ENCODE assay signal across 25 mouse cellular contexts in genomic region chr12:78897861-78898260, GRCm38 (mm10). TPM values are rescaled to one million over a fixed set of nuclear protein-coding genes. Genes with fewer than 3 reads are reported as not detected.
"Had no signal": no experiment of that assay in that cellular context is flagged by ENCODE, and none has a peak within 500 bp of the region (broad histone marks: within the 10 kb centered on the region; RNA-seq: fewer than 3 reads in every experiment).

No protein-coding gene starts in this region.

- DNase-seq: forebrain, postnatal 0 days; gastrocnemius, postnatal 14 days; gastrocnemius, postnatal 36 days; heart, postnatal 10 days; heart, postnatal 4 days; kidney, adult 11 months; kidney, adult 2 months; kidney, adult 9 months; kidney, postnatal 14 days; kidney, postnatal 36 days; layer of hippocampus, adult 9-11 months; layer of hippocampus, postnatal 36 days; left cerebral cortex, postnatal 4 days had no signal

- H3K4me3 ChIP-seq: hindbrain, embryonic 10.5 days; hindbrain, embryonic 12.5 days; kidney, embryonic 15.5 days; limb, embryonic 13.5 days; limb, embryonic 15.5 days; liver, embryonic 12.5 days had no signal

- H3K36me3 ChIP-seq: hindbrain, embryonic 10.5 days; hindbrain, embryonic 12.5 days; kidney, embryonic 15.5 days; limb, embryonic 13.5 days; limb, embryonic 15.5 days had no signal

- H3K4me2 ChIP-seq: heart, embryonic 11.5 days; hindbrain, embryonic 12.5 days; hindbrain, embryonic 14.5 days; kidney, embryonic 15.5 days; limb, embryonic 13.5 days; limb, embryonic 15.5 days; liver, embryonic 12.5 days had no signal

- ATAC-seq: forebrain, postnatal 0 days; hindbrain, embryonic 16.5 days; intestine, embryonic 16.5 days; liver, embryonic 12.5 days had no signal

- H3K27ac ChIP-seq: hindbrain, embryonic 10.5 days; hindbrain, embryonic 12.5 days; hindbrain, embryonic 14.5 days; kidney, embryonic 15.5 days; kidney, postnatal 0 days; limb, embryonic 13.5 days; limb, embryonic 15.5 days; liver, embryonic 12.5 days had no signal

- H3K27me3 ChIP-seq: hindbrain, embryonic 12.5 days; kidney, embryonic 15.5 days; limb, embryonic 13.5 days; limb, embryonic 15.5 days; liver, embryonic 12.5 days had no signal

- H3K9ac ChIP-seq: forebrain, postnatal 0 days; hindbrain, embryonic 12.5 days; hindbrain, embryonic 14.5 days; kidney, embryonic 15.5 days; limb, embryonic 13.5 days; limb, embryonic 15.5 days; liver, embryonic 12.5 days had no signal

- H3K9me3 ChIP-seq: hindbrain, embryonic 10.5 days; hindbrain, embryonic 12.5 days; kidney, embryonic 15.5 days; limb, embryonic 13.5 days; limb, embryonic 15.5 days; liver, embryonic 12.5 days had no signal

- H3K4me1 ChIP-seq: hindbrain, embryonic 10.5 days; hindbrain, embryonic 12.5 days; kidney, embryonic 15.5 days; limb, embryonic 13.5 days; limb, embryonic 15.5 days had no signal

RNA-seq across cellular contexts. Expression of gene Plek2, which starts 8.9 kb away (rescaled TPM):
- total RNA-seq: gastrocnemius, adult 8-10 months had no signal
